Mouse (Mus musculus) heart, adult 18-20 months (tissue): ENCODE measurements around the gene Cep85l. TPM values are rescaled to one million over a fixed set of nuclear protein-coding genes. Genes with fewer than 3 reads are reported as not detected.

ENCODE experiments used
- DNase-seq, 2 experiments: peaks; one replicate each; pipeline ENCODE4 v3.0.0; 2021 to 2022; ENCODE audit warnings: mixed read lengths in 1 of 2
- total RNA-seq, 2 experiments: library from RNA; stranded (reverse); gene quantifications; 2 replicates each; pipeline ENCODE4 v1.2.3; 2021

The Cep85l gene
- total RNA-seq, 2 experiments from 2014 or later, result 13.5 TPM

GRCm38 (mm10) chr10:53342166-53342728, 37.5 kb downstream of the Cep85l start:
- no peak for DNase-seq

- DNase-seq, result no peak
Observed at GRCm38 (mm10) chr10:53341288-53341965, 38.3 kb downstream of the Cep85l start.

DNA sequence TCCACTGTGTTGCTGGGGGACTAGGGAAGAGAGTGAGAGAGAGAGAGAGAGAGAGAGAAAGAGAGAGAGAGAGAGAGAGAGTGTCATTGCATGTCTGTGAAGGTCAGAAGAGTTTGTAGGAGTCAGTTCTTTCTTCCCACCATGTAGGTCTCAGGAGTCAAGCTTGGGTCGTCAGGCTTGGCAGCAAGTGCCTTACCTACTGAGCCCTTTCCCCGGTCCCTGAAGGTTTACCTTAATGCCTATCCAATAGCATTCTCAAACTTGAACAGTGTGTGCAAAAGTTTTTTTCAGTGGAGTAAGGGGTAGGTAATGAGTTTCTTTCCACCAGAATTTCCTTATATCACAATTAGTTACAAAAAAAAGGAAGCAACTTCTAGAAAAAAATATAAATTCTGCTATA, 40.7 kb downstream of the Cep85l start:
- DNase-seq, result no peak

DNA sequence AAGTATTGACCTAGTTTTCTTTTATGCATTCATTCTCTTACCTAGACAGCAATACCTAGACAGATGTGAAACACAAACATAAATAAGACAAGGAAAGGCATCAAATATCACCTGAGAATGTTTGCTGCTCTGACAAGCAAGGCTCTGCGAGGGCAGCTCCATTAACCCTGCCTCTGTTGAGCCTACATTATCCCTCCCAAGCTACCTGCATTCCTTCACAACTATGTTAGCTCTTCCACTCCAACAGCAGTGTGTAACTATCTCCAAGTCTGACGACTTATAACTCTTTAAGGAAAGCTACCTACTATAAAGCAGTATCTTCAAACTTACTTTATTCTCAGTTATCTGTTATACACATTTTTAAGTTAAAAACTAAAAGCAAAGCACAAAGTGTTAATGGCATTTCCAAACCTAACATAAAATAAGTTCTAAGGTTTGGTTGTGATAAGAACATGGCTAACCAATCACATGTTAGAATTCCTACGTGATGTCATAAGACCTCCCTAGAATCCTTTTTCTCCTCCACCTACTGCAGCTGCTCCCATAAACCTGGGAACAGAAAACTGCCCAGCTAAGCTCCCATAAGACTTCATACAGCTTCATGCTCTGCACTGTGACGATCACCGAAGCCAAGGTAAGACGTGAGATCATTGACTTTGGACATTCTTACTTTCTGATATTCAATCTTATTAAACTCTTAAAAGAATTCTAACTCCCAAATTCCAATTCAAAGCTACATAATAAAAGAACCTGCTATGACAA, 42.4 kb downstream of the Cep85l start, which contains the start of gene Pln:
TSS of gene Pln (plus strand) at position 506 of the 762 bp plus-strand sequence.
- peak; percentile 64 to 65 for DNase-seq

- no peak for DNase-seq
Observed at GRCm38 (mm10) chr10:53335974-53336373, 43.8 kb downstream of the Cep85l start.

DNA sequence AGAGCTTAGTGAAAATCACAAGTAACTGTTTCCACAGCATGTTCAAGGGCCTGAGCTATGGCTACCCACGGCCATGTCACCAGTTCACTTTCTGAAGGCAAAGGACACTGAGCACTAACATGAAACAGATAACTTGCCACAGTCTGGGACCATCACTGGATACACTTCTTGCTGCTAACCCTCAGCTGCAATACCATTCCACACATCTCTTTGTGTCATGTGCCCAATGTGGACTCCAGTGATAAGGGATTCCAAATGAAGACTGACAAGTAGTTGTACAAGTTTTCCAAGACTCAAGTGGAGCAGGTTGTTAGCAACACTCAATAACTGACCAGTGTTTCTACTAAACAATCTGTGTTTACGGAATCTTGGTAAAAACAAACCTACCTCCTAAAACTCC, 44.5 kb downstream of the Cep85l start:
- DNase-seq, result peak in 1 of 2 experiments; percentile 67

GRCm38 (mm10) chr10:53332752-53333151, 47.0 kb downstream of the Cep85l start:
- DNase-seq, result peak in 1 of 2 experiments; percentile 59

- no peak for DNase-seq
Observed at GRCm38 (mm10) chr10:53329257-53329656, 50.5 kb downstream of the Cep85l start.

- DNase-seq, result peak in 1 of 2 experiments; percentile 13
Observed at GRCm38 (mm10) chr10:53326367-53326766, 53.4 kb downstream of the Cep85l start.

DNA sequence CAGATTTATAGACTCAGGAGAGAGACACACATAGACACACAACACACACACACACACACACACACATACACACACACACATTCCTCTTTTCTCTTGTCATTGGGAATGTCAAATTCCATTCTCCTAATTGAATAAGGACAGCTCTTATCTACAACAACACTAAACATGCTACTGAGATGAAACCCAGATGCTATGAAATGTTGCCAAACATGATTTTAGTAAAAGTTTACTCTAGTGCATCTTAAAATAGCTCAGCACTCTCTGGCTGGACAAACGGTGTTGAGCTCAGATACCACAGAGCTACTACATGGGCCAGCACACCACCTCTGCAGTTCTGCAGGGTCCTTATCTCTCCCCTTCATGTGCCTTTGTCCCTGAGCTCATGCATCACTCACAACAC, 55.1 kb downstream of the Cep85l start:
- DNase-seq, result peak; percentile 77 to 87

DNA sequence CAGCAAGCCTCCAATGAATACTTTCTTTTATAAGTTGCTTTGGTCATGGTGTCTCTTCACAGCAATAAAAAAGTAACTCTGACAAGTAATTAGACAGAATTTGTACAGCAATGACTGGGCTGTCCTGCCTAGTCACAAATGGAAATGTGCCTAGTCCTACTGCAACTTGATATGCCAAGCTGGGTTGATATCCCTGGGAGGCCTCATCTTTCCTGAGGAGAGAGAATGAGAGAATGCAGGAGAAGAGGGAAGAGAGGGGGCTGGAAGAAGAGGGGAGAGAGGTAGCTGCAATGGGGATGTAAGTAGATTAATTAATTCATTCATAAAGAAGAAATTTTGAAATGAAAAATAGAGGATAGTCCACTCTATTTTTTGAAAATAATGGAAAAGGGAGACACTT, 56.4 kb downstream of the Cep85l start:
- no peak for DNase-seq

DNA sequence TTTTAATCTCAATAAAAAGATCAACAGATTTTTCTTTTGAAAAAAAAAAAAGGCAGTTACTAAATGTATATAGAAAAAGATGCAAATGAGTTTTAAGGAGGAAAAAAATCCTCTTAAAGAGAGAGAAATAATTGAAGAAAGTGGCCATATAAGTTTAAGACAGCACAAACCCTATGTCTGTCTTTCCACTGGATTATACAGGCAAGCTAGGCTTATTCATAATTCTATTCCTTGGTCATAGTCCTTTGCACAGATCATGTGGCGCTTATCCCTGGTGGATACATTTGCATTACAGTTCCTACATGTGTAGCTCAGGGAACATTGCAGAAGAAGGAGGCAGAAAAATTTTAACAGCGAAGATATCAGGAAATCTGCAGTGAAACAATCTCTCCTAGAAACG, 73.1 kb downstream of the Cep85l start:
- DNase-seq, result no peak

DNA sequence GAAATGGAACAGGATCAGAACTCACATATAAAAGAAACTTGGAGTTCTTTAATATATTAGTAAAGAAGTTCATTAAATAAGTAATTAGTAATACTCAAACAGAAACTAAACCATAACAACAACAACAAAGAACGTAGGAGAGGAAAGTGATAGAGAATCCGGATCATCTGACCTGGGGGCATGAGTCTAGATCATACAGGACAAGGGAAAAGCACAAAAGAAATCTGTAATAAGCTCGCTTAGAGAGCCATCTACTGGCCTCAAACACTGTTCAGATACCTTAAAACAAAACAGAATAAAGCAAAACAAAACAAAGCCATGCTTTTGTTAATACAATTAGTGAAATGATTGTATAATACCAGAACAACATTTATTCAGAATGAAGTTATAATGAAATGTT, 73.9 kb downstream of the Cep85l start:
- DNase-seq, result peak in 1 of 2 experiments; percentile 32

GRCm38 (mm10) chr10:53285147-53285546, 94.6 kb downstream of the Cep85l start:
- no peak for DNase-seq

- DNase-seq, result no peak
Observed at GRCm38 (mm10) chr10:53272228-53272627, 107.5 kb downstream of the Cep85l start.

GRCm38 (mm10) chr10:53262021-53262420, 117.7 kb downstream of the Cep85l start:
- no peak for DNase-seq

DNA sequence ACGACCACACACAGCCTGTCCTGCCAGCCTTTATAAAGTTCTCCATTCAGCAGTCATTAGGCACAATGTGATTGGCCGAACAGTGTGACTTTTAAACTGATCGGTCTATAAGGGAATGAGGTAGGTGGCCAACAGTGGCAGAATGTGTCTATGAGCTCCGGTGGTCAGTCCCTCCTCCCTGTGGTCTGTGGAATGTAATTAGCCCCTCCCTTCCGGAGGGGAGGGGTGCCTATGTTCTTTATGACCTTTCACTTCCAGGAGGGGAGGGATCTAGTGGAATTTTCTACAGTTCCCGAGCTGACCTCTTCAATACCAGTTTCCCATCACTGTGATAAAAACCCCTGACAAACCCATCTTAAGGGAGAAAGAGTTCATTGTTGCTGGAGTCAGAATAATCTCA, 144.4 kb downstream of the Cep85l start:
- DNase-seq, result no peak

- no peak for DNase-seq
Observed at GRCm38 (mm10) chr10:53234683-53235082, 145.1 kb downstream of the Cep85l start.

GRCm38 (mm10) chr10:53234086-53234613, 145.6 kb downstream of the Cep85l start:
- no peak for DNase-seq

DNA sequence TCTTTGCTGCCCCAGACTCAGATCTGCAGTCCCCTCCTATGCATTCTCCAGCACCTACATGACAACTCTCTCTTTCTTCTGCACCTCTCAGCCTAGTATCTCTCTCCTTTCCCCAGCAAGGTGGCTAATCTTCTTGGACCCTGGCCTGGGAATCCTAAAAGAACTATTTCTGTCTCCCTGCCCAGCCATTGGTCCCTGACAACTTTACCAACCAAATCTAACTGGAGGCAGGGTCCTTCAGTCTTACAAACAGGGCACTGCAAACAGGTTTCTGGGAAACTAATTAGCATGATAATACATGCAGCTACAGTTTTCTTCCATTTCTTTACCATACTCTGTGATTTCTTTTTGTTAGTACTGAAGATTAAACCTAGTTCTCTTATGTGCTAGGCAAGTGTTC, 148.9 kb downstream of the Cep85l start:
- DNase-seq, result peak in 1 of 2 experiments; percentile 2

GRCm38 (mm10) chr10:53229190-53229589, 150.6 kb downstream of the Cep85l start:
- no peak for DNase-seq
